Mouse (Mus musculus) lung, embryonic 14.5 days (tissue): ENCODE measurements around the gene Gm37240. TPM values are rescaled to one million over a fixed set of nuclear protein-coding genes. Genes with fewer than 3 reads are reported as not detected.

ENCODE experiments used
- ATAC-seq: fragments of 200-750 bp; cut with Nextera tagmentation; 2 replicates; pipeline ENCODE4 v1.8.0; 2017; ENCODE audit warnings: mild to moderate bottlenecking, moderate TSS enrichment, moderate library complexity; ENCODE audit not compliant: insufficient read depth
- DNase-seq: peaks from one replicate; pipeline ENCODE4 v3.0.0-alpha.2; 2015
- H3K27ac ChIP-seq: fragments of 300-500 bp; sonication (generic); 2 replicates; pipeline ENCODE4 v1.5.1; 2014; ENCODE audit warnings: low read depth, mild to moderate bottlenecking, moderate library complexity
- H3K27me3 ChIP-seq: fragments of 300-500 bp; sonication (generic); 2 replicates; pipeline ENCODE4 v1.6.1; 2014; ENCODE audit warnings: low read length, control low read depth; ENCODE audit not compliant: insufficient read depth
- H3K36me3 ChIP-seq: fragments of 300-500 bp; sonication (generic); 2 replicates; pipeline ENCODE4 v1.6.1; 2014; ENCODE audit warnings: control low read depth; ENCODE audit not compliant: insufficient read depth
- H3K4me1 ChIP-seq: fragments of 300-500 bp; sonication (generic); 2 replicates; pipeline ENCODE4 v1.6.1; 2014; ENCODE audit warnings: antibody characterized with exemption, control low read depth; ENCODE audit not compliant: insufficient read depth
- H3K4me2 ChIP-seq: fragments of 300-500 bp; sonication (generic); 2 replicates; pipeline ENCODE4 v1.6.1; 2014; ENCODE audit warnings: mild to moderate bottlenecking
- H3K4me3 ChIP-seq: fragments of 300-500 bp; sonication (generic); 2 replicates; pipeline ENCODE4 v1.5.1; 2014; ENCODE audit warnings: low read depth, low read length
- H3K9ac ChIP-seq: fragments of 300-500 bp; sonication (generic); 2 replicates; pipeline ENCODE4 v1.6.1; 2014
- H3K9me3 ChIP-seq: fragments of 300-500 bp; sonication (generic); 2 replicates; pipeline ENCODE4 v1.6.1; 2016; ENCODE audit warnings: low read depth, low read length, control low read depth
- CTCF ChIP-seq: IDR thresholded peaks from 2 replicates; pipeline ENCODE4 v1.5.1; 2016; ENCODE audit warnings: antibody characterized with exemption, low read depth
- WGBS: fragments of 180-500 bp; shearing (Covaris S2); extraction: QIAGEN DNeasy Blood & Tissue Kit; methylation state at CpG from one replicate; pipeline ENCODE4 v1.1.7; 2014; 5-methylcytosine and 5-hydroxymethylcytosine counted together
- polyA plus RNA-seq: library from polyadenylated mRNA; unstranded; fragments of >200 nt; fragmentation: Nextera tagmentation; extraction: Ambion mirVana; gene quantifications from 2 replicates; pipeline ENCODE4 v1.2.1, GENCODE M21; 2014

The Gm37240 gene
- polyA plus RNA-seq, 1 experiment from 2014 or later = 4.5 TPM

GRCm38 (mm10) chr3:84731003-84731402 is 1156.3 kb downstream of the Gm37240 start:
- no peak for ATAC-seq
- Histone ChIP-seq H3K36me3 (no peaks in the 10 kb centered on the region), H3K4me3 (no peak overlapping the region), H3K4me2 (no peak overlapping the region), H3K9ac (no peak overlapping the region), H3K4me1 (peaks cover 9% of the 10 kb centered on the region; the same call in 1 of the 2 replicates), H3K9me3 (no peaks in the 10 kb centered on the region), H3K27ac (no peak overlapping the region), H3K27me3 (peaks cover 4% of the 10 kb centered on the region; the same call in 1 of the 2 replicates)
- no peak for TF ChIP-seq CTCF
- WGBS = 45% methylated on average over 5 of the region's 5 CpGs
- no peak for DNase-seq

DNA sequence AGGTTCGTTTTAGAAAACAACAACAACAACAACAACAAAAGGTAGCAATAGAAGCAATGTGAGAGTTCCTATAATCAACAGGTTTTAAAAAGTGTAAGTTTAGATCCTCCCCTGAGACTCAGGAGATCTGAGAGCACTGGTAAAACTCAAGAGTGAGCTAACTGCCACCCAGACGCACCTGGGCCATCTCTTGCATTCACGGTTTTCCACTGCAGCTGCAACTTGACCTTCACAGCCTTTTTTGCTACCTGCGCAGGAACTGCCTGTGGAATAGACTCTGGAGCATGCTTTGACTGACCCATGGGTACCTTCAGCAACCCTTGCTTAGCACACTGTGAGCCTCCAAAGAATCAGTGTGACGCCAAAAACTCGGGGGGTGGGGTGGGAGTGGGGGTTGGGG is 1157.5 kb downstream of the Gm37240 start:
- no peak for ATAC-seq
- peaks cover 8% of the 10 kb centered on the region; the same call in 1 of the 2 replicates for H3K4me1 ChIP-seq
- 77% methylated on average over 6 of the region's 6 CpGs for WGBS
- no peak for TF ChIP-seq CTCF
- H3K9me3 ChIP-seq = no peaks in the 10 kb centered on the region
- DNase-seq = no peak
- no peak overlapping the region for H3K4me2 ChIP-seq
- H3K27me3 ChIP-seq = peaks cover 4% of the 10 kb centered on the region; the same call in 1 of the 2 replicates
- H3K4me3 ChIP-seq = no peak overlapping the region
- no peak overlapping the region for H3K27ac ChIP-seq
- H3K36me3 ChIP-seq = no peaks in the 10 kb centered on the region
- no peak overlapping the region for H3K9ac ChIP-seq

- TF ChIP-seq CTCF = no peak
- no peak overlapping the region for H3K27ac ChIP-seq
- no peaks in the 10 kb centered on the region for H3K27me3 ChIP-seq
- H3K9ac ChIP-seq = no peak overlapping the region
- no peaks in the 10 kb centered on the region for H3K4me1 ChIP-seq
- DNase-seq (no peak), ATAC-seq (no peak)
- H3K9me3 ChIP-seq = no peaks in the 10 kb centered on the region
- H3K36me3 ChIP-seq = no peaks in the 10 kb centered on the region
- H3K4me2 ChIP-seq = no peak overlapping the region
- 42% methylated on average over 5 of the region's 5 CpGs for WGBS
- no peak overlapping the region for H3K4me3 ChIP-seq
These were observed 1163.3 kb downstream of the Gm37240 start for GRCm38 (mm10) chr3:84723996-84724395.

DNA sequence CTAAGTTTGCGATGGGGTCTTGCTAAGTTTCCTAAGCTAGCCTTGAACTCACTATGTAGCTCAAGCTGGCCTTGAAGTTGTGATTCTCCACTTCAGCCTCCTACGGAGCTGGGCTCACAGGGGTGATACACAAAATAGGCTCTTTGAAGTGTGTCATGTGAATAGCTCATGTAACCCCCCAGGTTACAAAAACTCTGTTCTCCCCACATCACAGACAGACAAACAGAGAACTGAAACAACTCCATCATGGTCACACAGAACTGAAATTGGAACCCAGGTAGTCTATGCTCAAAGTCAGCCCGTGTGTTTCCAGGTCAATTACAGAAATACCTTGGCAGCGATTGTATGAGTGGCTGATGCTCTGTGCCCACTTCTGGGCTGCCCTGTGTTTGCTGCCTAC is 1164.6 kb downstream of the Gm37240 start:
- Histone ChIP-seq H3K9me3 (no peaks in the 10 kb centered on the region), H3K27ac (no peak overlapping the region), H3K9ac (no peak overlapping the region), H3K4me1 (no peaks in the 10 kb centered on the region), H3K4me3 (no peak overlapping the region), H3K27me3 (no peaks in the 10 kb centered on the region), H3K4me2 (no peak overlapping the region), H3K36me3 (no peaks in the 10 kb centered on the region)
- 86% methylated on average over 4 of the region's 4 CpGs for WGBS
- DNase-seq (no peak), ATAC-seq (no peak)
- TF ChIP-seq CTCF = no peak

DNA sequence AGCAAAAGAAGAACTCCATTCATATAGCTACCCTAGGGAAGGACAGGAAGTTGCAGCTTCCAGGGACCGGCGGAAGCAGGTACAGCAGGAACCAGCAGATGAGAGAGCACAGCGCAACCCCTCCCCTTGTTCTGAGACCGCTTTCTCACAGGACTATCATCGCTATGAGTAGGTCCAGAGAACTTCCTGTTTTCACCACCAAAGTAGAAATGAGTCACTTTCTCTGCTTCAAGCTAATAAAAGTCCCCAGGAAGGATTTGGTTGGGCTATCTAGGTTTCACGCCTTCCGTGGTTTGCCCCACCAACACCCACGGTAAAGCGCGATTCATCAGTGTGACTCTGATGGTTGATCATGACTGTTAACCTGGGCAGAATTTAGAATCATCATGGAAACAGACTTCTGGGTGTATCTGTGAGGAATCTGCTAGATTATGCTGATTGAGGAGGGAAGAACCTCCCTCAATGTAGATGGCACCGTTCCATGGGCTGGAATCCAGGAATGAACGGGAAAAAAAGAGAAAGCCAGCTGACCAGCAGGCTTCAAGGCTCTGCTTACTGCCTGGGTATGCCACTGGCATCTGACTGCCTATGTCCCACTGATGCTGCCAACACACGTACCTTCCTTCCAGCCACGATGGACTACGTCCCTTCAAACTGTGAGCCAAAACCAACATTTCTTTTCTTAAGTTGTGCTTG is 1172.1 kb downstream of the Gm37240 start:
- Histone ChIP-seq H3K4me3 (no peak overlapping the region), H3K9ac (no peak overlapping the region), H3K27me3 (no peaks in the 10 kb centered on the region), H3K36me3 (no peaks in the 10 kb centered on the region), H3K4me1 (no peaks in the 10 kb centered on the region), H3K9me3 (peaks cover 8% of the 10 kb centered on the region; the same call in 1 of the 2 replicates), H3K4me2 (no peak overlapping the region), H3K27ac (no peak overlapping the region)
- 91% methylated on average over 15 of the region's 15 CpGs for WGBS
- no peak for DNase-seq
- TF ChIP-seq CTCF = no peak
- no peak for ATAC-seq

DNA sequence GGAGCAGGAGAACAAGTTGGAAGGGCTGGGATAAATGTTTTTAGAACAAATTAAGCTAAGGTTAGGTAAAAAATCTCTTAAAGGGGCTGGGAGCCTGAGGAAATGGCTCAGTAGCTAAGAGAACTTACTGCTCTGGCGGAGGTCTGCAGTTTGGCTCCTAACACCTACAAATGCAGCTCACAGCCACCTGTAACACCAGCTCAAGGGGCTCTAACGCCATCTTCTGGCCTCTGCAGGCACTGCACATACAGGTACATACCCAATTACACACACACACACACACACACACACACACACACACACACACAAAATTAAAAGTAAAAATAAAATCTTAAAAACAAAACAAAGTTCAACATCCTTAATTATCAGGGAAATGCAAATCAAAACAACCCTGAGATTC is 1174.4 kb downstream of the Gm37240 start:
- H3K9ac ChIP-seq = no peak overlapping the region
- 41% methylated on average over 2 of the region's 2 CpGs for WGBS
- TF ChIP-seq CTCF = no peak
- no peak overlapping the region for H3K4me2 ChIP-seq
- H3K27me3 ChIP-seq = no peaks in the 10 kb centered on the region
- H3K27ac ChIP-seq = no peak overlapping the region
- H3K36me3 ChIP-seq = no peaks in the 10 kb centered on the region
- H3K4me3 ChIP-seq = no peak overlapping the region
- DNase-seq = no peak
- no peaks in the 10 kb centered on the region for H3K4me1 ChIP-seq
- no peak for ATAC-seq
- H3K9me3 ChIP-seq = peaks cover 8% of the 10 kb centered on the region; the same call in 1 of the 2 replicates

DNA sequence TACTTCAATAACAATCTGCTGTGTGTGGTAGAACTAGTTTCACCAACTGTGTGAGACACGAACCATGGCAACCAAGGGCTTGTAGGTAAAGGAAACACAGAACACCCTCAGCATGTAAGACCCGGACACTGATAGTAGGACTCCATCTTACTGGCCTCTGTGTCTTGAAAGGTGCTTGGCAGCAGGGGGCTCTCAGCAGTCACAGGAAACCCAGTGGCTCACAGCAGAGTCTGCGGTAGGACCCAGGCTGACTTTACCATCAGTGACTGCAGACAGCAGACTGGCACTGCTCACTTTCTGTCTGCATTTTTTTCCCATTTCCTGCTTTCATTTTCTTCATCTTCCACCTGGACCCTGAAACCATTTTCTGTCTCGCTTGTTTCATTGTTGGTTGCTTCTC is 1176.6 kb downstream of the Gm37240 start:
- no peak overlapping the region for H3K4me2 ChIP-seq
- H3K9ac ChIP-seq = no peak overlapping the region
- whole genome bisulfite sequencing = 76% methylated on average over 4 of the region's 4 CpGs
- DNase-seq = no peak
- ATAC-seq = no peak
- H3K27ac ChIP-seq = no peak overlapping the region
- no peaks in the 10 kb centered on the region for H3K4me1 ChIP-seq
- H3K4me3 ChIP-seq = no peak overlapping the region
- no peaks in the 10 kb centered on the region for H3K36me3 ChIP-seq
- TF ChIP-seq CTCF = no peak
- H3K27me3 ChIP-seq = no peaks in the 10 kb centered on the region
- peaks cover 5% of the 10 kb centered on the region; the same call in 1 of the 2 replicates for H3K9me3 ChIP-seq

DNA sequence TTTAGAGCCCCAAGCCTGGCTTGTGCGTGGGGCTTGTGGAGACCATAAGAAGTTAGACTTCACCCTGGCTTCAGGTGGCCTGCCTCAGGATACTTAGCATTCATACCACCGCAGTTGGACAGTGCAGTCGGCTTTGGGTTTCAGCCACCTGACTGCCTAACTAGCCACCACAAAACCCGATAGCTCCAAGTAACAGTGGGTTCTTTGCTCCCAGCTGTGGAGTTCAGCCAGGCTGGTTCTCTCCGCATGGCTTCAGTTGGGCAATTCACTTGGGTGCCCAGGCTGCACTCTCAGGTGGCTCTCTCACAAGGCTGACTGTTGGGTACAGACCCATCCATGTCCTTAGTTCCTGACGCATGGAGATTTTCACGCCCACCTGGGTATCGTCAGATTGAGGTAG is 1177.4 kb downstream of the Gm37240 start:
- no peaks in the 10 kb centered on the region for H3K27me3 ChIP-seq
- H3K4me1 ChIP-seq = no peaks in the 10 kb centered on the region
- H3K4me3 ChIP-seq = no peak overlapping the region
- ATAC-seq (no peak), DNase-seq (no peak)
- H3K36me3 ChIP-seq = no peaks in the 10 kb centered on the region
- 87% methylated on average over 8 of the region's 8 CpGs for WGBS
- TF ChIP-seq CTCF = no peak
- H3K9me3 ChIP-seq = no peaks in the 10 kb centered on the region
- no peak overlapping the region for H3K4me2 ChIP-seq
- H3K27ac ChIP-seq = no peak overlapping the region
- H3K9ac ChIP-seq = no peak overlapping the region
